In the genomic region with DNA sequence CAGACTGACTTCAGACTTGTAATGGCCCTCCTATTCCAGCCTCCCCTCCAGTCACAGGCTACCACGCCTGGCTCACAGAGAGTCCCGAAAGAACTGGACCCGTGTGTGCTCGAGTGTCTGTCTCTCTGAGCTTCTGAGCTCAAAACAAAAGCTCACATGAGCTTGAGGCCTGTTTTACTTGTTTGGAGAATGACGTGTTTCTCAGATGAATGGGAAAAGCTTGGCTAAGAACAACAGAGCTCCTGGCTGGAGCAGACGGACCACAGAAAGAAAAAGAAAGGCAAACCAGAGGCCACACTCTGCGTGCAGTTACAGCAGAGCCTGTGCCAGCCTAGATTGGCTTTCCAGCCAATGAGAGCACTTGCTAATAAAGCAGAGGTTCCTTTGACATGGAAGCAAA, we compare ENCODE assay signal across 12 mouse cellular contexts.
DNase-seq lines count a peak whose midpoint lies in the region; ATAC-seq lines count a peak whose summit lies in the region.
"Had no signal": no experiment of that assay in that cellular context is flagged by ENCODE, and none has a peak within 500 bp of the region (broad histone marks: within the 10 kb centered on the region; RNA-seq: fewer than 3 reads in every experiment).

No protein-coding gene starts in this region.

- no peak overlapping the region for H3K4me3 ChIP-seq in midbrain, embryonic 10.5 days
- no peak overlapping the region for H3K4me3 ChIP-seq in midbrain, embryonic 16.5 days (ENCODE audit: low read depth, low read length)
- H3K4me3 ChIP-seq in forebrain, embryonic 12.5 days (replicated peaks): no peak overlapping the region
- no peak overlapping the region for H3K4me3 ChIP-seq in hindbrain, embryonic 15.5 days
- H3K4me3 ChIP-seq in liver, embryonic 11.5 days (ENCODE audit: low read depth, low read length): no peak overlapping the region
- H3K4me3 ChIP-seq: heart, embryonic 15.5 days; limb, embryonic 13.5 days; myocyte had no signal

- no peaks in the 10 kb centered on the region for H3K27me3 ChIP-seq in midbrain, embryonic 10.5 days (ENCODE audit: low read depth, poor library complexity, severe bottlenecking)
- H3K27me3 ChIP-seq in midbrain, embryonic 16.5 days (ENCODE audit: control insufficient read depth, insufficient read depth, low read depth, low read length): no peaks in the 10 kb centered on the region
- no peaks in the 10 kb centered on the region for H3K27me3 ChIP-seq in forebrain, embryonic 12.5 days
- H3K27me3 ChIP-seq in hindbrain, embryonic 15.5 days: no peaks in the 10 kb centered on the region
- no peaks in the 10 kb centered on the region for H3K27me3 ChIP-seq in liver, embryonic 11.5 days (replicated peaks; ENCODE audit: control insufficient read depth, insufficient read depth, low read length)
- H3K27me3 ChIP-seq: heart, embryonic 15.5 days; limb, embryonic 13.5 days had no signal

- no peaks in the 10 kb centered on the region for H3K36me3 ChIP-seq in midbrain, embryonic 10.5 days
- H3K36me3 ChIP-seq in midbrain, embryonic 16.5 days (ENCODE audit: control insufficient read depth, insufficient read depth, low read length): no peaks in the 10 kb centered on the region
- no peaks in the 10 kb centered on the region for H3K36me3 ChIP-seq in forebrain, embryonic 12.5 days (replicated peaks)
- H3K36me3 ChIP-seq in hindbrain, embryonic 15.5 days: no peaks in the 10 kb centered on the region
- H3K36me3 ChIP-seq in liver, embryonic 11.5 days (ENCODE audit: control insufficient read depth, insufficient read depth, low read length): no peaks in the 10 kb centered on the region
- H3K36me3 ChIP-seq: heart, embryonic 15.5 days; limb, embryonic 13.5 days had no signal

- DNase-seq in midbrain, embryonic 10.5 days (ENCODE audit: low spot score): no peak
- peak; percentile 45 for DNase-seq in skeletal muscle tissue, adult 2 months (ENCODE audit: low read depth, low spot score)
- DNase-seq in frontal cortex, postnatal 14 days (ENCODE audit: low spot score in 2 of 2): no peak
- no peak for DNase-seq in liver, embryonic 11.5 days (ENCODE audit: low spot score)
- DNase-seq: kidney, postnatal 25 days had no signal

- H3K4me1 ChIP-seq in midbrain, embryonic 10.5 days: peaks cover 40% of the 10 kb centered on the region
- H3K4me1 ChIP-seq in midbrain, embryonic 16.5 days (ENCODE audit: control insufficient read depth, insufficient read depth, low read length): peaks cover 12% of the 10 kb centered on the region
- peaks cover 43% of the 10 kb centered on the region for H3K4me1 ChIP-seq in forebrain, embryonic 12.5 days
- peaks cover 24% of the 10 kb centered on the region for H3K4me1 ChIP-seq in hindbrain, embryonic 15.5 days (replicated peaks)
- H3K4me1 ChIP-seq in liver, embryonic 11.5 days (replicated peaks; ENCODE audit: control insufficient read depth, insufficient read depth, low read length): no peaks in the 10 kb centered on the region
- H3K4me1 ChIP-seq: heart, embryonic 15.5 days; limb, embryonic 13.5 days had no signal

- H3K9ac ChIP-seq in midbrain, embryonic 16.5 days (ENCODE audit: low read depth, low read length): no peak overlapping the region
- no peak overlapping the region for H3K9ac ChIP-seq in forebrain, embryonic 12.5 days
- no peak overlapping the region for H3K9ac ChIP-seq in hindbrain, embryonic 15.5 days
- H3K9ac ChIP-seq in liver, embryonic 11.5 days (ENCODE audit: low read depth, low read length): no peak overlapping the region
- H3K9ac ChIP-seq: heart, embryonic 15.5 days; limb, embryonic 13.5 days had no signal

- no peaks in the 10 kb centered on the region for H3K9me3 ChIP-seq in midbrain, embryonic 10.5 days (replicated peaks)
- H3K9me3 ChIP-seq in midbrain, embryonic 16.5 days (replicated peaks; ENCODE audit: control insufficient read depth, low read length, poor library complexity, severe bottlenecking): no peaks in the 10 kb centered on the region
- no peaks in the 10 kb centered on the region for H3K9me3 ChIP-seq in forebrain, embryonic 12.5 days
- no peaks in the 10 kb centered on the region for H3K9me3 ChIP-seq in hindbrain, embryonic 15.5 days
- H3K9me3 ChIP-seq in liver, embryonic 11.5 days (ENCODE audit: control insufficient read depth, low read length): no peaks in the 10 kb centered on the region
- H3K9me3 ChIP-seq: heart, embryonic 15.5 days; limb, embryonic 13.5 days had no signal

- no peak overlapping the region for H3K4me2 ChIP-seq in midbrain, embryonic 16.5 days (ENCODE audit: low read length)
- H3K4me2 ChIP-seq in forebrain, embryonic 12.5 days: no peak overlapping the region
- H3K4me2 ChIP-seq in hindbrain, embryonic 15.5 days: no peak overlapping the region
- H3K4me2 ChIP-seq in liver, embryonic 11.5 days: no peak overlapping the region
- H3K4me2 ChIP-seq: heart, embryonic 15.5 days; limb, embryonic 13.5 days had no signal

- 0 out of 2 replicates have a peak overlapping the region, but pooled peaks have one; percentile 9 for H3K27ac ChIP-seq in midbrain, embryonic 10.5 days (replicated peaks)
- H3K27ac ChIP-seq in midbrain, embryonic 16.5 days (ENCODE audit: low read length): no peak overlapping the region
- peak overlapping the region; percentile 47; the same call in 1 of the 2 replicates for H3K27ac ChIP-seq in forebrain, embryonic 12.5 days
- H3K27ac ChIP-seq in hindbrain, embryonic 15.5 days (replicated peaks): 0 out of 2 replicates have a peak overlapping the region, but pooled peaks have one; percentile 21
- H3K27ac ChIP-seq in liver, embryonic 11.5 days (ENCODE audit: low read depth, low read length): no peak overlapping the region
- H3K27ac ChIP-seq: heart, embryonic 15.5 days; limb, embryonic 13.5 days had no signal

- 56% methylated on average over 7 of the region's 7 CpGs for WGBS in midbrain, embryonic 10.5 days
- 26% methylated on average over 7 of the region's 7 CpGs for WGBS in midbrain, embryonic 16.5 days
- WGBS in forebrain, embryonic 12.5 days: 20% methylated on average over 7 of the region's 7 CpGs
- WGBS in hindbrain, embryonic 15.5 days: 26% methylated on average over 7 of the region's 7 CpGs
- WGBS in liver, embryonic 11.5 days: 83% methylated on average over 7 of the region's 7 CpGs

- no peak for ATAC-seq in midbrain, embryonic 16.5 days
- ATAC-seq in forebrain, embryonic 12.5 days (ENCODE audit: low FRiP score): peak; percentile 66; the same call in 1 of the 2 replicates
- peak; percentile 69 for ATAC-seq in hindbrain, embryonic 15.5 days (ENCODE audit: low FRiP score, low read depth)
- ATAC-seq in cerebellum, adult (ENCODE audit: insufficient number of reproducible peaks, low FRiP score, low TSS enrichment): no peak
- ATAC-seq in liver, embryonic 11.5 days (replicated peaks; ENCODE audit: low FRiP score): no peak

Comparison
In these comparisons a context has a peak if more than half of its experiments do, and no peak if none do; other contexts are left out.
1. H3K27ac ChIP-seq: peak in midbrain, embryonic 10.5 days (single experiment), forebrain, embryonic 12.5 days (single experiment) and hindbrain, embryonic 15.5 days (single experiment); none in midbrain, embryonic 16.5 days (single experiment) and liver, embryonic 11.5 days (single experiment).
2. ATAC-seq: peak in forebrain, embryonic 12.5 days (single experiment) and hindbrain, embryonic 15.5 days (single experiment); none in midbrain, embryonic 16.5 days (single experiment), cerebellum, adult (single experiment) and liver, embryonic 11.5 days (single experiment).